Mouse (Mus musculus): ENCODE measurements around the gene Sec1. TPM values are rescaled to one million over a fixed set of nuclear protein-coding genes. Genes with fewer than 3 reads are reported as not detected.

Gene Sec1
- polyA plus RNA-seq, 1 experiment: 0.14 TPM

DNA sequence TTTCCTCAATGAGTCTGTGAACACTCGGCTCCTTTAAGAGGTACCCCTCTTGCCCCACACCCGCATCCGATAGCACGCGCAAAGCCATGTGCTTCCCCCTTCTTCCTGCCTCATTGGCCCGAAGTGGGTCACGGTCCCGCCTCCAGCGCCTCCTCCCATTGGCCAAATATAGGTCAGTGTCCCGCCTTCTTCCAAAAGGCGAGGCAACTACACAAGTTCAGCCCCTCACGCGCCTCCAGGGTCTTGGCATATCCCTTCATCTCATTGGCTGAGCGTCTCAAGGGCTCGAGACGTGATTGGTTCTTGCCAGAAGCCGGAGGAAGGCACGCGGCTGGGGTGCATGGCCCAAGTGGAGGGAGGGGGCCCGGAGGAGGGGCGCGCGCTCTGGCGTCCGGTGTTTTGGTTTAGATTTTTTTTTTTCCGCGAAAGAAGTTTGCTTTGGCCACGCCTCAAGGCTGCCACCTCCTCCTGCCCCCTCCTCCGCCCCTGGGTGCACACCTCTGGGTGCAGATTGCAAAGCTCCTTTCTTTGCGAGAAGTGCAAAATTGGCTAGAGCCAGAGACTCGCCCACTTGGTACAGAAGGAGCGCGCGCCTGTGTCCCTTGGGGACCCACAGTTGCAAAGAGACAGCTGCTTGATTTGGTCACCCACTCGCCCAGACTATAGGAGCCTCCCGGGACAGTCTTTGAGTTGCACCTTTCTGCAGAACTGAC is 10.7 kb upstream of the Sec1 start, which contains the start of gene Dbp:
TSS of gene Dbp (plus strand) at position 359 of the 713 bp plus-strand sequence.
- DNase-seq (ENCODE audit: low spot score): peak; percentile 90

DNA sequence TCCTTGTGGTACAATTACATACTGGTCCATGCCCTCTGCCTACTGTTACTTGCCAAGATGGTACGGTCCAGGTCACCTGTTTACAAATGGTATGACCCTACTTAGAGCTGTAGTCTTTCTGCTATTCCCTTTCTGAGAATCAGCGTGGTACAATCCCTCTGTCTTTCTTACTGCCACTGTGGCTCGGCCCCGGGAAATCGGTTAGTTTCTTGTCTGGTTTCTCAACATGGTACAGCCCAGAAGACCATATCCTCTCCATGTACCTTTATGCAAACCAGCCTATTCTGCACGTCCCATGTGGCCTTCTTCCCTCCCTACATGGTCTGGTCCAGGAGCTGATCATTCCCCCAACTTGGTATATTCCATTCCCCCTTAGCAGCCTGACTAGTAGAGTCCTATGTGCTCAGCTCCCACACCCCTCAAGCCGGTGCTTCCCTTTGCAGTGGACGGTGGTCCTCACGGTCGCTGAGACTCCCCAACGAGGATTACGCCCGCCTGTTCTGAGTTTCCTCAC is 9.9 kb upstream of the Sec1 start:
- DNase-seq (ENCODE audit: low spot score): no peak

DNA sequence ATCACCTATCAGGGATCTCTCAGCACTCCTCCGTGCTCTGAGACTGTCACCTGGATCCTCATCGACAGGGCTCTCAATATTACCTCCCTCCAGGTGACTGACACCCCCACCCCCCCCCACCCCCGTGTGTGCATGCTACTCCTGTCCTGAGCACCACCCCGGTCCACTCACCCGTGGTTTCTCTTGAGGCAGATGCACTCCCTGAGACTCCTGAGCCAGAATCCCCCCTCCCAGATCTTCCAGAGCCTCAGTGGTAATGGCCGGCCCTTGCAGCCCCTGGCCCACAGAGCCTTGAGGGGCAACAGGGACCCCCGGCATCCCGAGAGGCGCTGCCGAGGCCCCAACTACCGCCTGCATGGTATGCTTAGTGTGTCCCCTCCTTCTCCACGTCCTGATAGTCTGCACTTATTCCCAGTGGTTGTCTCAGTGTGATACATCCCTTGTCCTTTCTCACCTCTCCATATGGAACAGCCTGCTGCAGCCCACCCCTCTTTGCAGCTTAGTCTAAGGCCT is 9.4 kb upstream of the Sec1 start:
- no peak for DNase-seq (ENCODE audit: low spot score)

DNA sequence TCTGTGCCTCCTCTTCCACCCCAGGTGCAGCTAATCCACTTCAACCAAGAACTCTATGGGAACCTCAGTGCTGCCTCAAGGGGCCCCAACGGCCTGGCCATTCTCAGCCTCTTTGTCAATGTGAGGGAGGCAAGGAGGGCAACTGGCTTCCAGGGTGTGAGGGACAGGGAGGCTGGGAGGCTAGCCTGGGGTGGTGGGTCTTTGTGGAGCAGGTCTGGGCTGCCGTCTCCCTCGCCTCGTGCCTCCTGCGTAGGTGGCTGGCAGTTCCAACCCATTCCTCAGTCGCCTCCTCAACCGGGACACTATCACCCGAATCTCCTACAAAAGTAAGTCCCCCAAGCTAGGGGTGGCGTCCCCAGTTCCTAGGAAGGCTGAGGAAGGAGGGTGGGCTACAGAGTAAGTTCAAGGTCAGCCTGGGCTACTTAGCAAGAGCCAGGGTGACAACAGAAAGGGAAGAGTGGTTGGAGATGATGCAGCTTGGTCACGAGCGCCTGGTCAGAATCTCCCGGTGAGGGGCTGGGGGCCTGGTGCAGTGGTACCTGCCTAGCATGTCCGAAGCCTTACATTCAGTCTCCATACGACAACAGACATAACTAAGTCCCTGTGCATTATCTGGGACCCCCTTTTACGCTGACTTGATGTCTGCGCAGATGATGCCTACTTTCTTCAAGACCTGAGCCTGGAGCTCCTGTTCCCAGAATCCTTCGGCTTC is 8.8 kb upstream of the Sec1 start:
- no peak for DNase-seq (ENCODE audit: low spot score)

DNA sequence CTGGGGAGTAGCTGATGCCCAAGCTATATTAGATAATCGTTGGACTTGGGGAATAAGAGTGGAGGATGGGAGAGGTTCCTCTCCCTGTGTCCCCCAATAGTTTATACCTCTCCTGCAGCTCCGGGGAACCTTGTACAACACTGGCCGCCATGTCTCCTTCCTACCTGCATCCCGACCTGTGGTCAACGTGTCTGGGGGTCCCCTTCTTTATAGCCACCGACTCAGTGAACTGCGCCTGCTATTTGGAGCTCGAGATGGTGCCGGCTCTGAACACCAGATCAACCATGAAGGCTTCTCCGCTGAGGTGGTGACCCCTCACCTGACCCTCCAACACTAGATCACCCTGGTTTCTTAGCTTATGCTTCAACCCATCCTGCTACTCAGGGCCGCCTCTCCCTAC is 8.1 kb upstream of the Sec1 start:
- no peak for DNase-seq (ENCODE audit: low spot score)

DNA sequence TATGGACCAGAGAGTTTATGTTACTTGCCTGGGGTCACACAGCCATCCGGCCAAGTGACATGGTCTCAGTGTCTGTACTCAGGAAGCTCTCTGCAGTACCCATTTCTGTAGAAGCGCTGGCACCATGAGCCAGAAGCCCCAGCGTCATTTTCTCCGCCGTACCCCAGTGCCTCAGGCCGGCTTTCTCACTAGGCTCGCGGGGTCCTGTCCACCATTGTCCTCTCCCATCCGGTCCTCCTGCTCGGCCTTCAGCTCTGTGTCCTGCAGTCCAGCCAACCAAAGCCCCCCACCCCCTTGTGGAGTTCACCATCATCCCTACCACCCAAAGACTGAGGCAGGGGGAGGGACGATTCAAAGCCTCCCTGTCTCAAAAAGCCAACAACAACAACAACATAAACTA is 7.4 kb upstream of the Sec1 start:
- DNase-seq (ENCODE audit: low spot score): no peak

DNA sequence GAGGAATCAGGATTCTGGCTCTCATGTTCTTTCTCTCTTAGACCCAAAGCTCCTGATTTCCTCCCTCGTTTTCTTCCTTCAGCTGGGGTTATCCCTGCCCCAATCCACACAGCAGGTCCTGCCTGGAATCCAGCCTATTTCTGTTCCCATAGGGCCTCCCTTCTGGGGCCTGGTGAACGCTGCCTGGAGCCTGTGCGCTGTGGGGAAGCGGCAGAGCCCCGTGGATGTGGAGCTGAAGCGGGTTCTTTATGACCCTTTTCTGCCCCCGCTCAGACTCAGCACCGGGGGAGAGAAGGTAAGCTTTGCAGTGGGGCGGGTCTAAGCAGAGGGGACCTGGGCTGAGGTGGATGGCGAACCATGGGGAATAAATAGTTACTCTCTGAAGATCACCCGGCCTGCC is 6.9 kb upstream of the Sec1 start:
- no peak for DNase-seq (ENCODE audit: low spot score)

DNA sequence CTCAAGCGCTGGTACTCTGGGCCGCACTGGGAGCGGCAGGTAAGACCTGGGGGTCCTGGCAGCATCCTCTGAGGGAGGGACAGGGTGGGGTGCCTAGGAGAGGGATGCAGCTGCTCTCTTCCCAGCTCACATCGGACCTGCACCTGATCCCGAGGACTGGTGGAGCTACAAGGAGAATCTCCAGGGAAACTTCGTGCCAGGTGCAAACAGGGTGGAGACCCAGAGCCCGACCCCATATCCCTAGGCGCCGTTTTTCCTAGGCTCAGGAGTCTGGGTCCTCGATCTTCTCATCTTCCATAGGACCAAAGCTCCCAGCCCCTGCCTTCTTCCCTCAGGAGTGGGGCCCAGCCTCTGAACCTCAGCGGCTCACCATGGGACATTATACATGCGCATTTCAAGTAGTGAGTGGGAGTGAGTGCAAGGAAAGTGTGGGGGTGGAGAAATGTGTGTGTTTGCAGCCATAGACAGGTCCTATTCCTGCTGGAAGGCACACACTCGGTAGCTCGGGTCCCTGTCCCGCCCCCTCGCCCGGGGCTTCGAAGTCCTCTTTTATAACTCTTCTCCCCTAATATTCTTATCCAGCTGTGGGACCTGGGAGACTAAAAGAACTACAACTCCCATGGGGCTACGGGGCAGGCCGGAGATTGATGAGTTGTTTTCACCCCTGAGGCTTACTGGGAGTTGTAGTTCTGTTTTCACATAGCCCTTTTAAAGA is 6.3 kb upstream of the Sec1 start:
- DNase-seq (ENCODE audit: low spot score): no peak

DNA sequence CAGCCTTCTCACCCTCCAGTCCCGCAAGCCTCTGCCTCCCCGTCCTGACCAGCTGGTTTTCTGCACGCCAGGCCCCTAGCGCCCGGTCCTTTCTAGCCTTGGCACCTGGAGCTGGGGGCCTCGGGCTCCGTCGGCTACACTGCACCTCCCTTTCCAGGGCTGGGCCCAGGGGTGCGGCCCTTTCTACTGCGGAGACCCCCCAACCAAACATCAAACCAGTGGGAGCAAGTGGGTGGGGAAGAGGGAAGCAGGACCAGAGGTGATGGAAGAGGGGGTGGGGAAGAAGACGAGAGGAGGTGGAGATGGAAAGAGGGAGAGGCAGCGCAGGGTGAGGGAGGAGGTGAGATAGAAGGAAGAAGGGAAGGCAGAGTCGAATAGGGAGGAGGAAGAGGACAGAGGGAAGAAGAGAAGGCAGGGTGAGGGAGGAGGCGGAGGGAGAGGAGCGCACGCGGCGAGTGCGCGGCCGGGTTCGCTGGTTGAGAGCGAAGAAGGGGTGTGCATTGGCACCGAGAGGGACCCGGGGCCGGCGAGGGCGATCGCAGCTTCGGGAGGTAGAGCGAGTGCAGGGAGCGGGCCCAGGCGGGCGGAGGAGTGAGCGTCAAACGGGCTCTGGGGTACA is 5.4 kb upstream of the Sec1 start, which contains the start of gene Car11:
TSS of gene Car11 (plus strand) at position 321 of the 619 bp plus-strand sequence.
- no peak for DNase-seq (ENCODE audit: low spot score)

DNA sequence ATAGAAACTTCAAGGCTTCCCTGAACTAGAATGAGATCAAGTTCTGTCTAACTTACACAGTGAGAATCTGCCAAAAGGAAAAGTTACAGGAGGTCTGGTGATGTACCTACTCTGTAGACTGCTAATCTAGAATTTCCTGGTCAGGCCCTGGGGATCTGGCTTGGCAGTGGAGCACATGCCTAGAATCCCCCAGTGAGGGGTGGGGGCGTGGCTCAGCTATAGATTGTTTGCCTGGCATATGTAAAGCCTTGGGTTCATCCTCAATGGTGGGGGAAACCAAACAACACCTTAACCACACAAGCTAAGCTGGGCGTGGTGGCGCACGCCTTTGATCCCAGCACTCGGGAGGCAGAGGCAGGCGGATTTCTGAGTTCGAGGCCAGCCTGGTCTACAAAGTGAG is 3.7 kb upstream of the Sec1 start:
- no peak for DNase-seq (ENCODE audit: low spot score)

DNA sequence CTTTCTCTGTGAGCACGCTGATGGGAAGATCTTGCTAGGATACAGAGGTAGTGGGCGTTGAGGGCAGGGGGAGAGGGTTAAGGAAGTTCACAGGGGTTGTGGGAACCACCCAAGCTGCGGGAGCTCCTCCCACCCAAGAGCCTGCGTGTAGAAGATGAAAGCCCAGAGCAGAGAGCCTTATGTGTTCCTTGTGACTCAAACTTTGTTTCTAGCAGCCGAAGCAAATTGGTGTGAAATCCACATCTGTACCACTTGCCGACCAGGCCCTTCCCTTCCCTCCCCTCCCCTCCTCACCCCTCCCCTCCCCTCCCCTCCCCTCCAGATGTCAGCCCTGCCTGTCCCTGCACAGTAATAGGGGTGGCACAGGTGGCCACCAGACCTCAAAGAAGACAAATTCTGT is 896 bp upstream of the Sec1 start:
- no peak for DNase-seq (ENCODE audit: low spot score)

DNA sequence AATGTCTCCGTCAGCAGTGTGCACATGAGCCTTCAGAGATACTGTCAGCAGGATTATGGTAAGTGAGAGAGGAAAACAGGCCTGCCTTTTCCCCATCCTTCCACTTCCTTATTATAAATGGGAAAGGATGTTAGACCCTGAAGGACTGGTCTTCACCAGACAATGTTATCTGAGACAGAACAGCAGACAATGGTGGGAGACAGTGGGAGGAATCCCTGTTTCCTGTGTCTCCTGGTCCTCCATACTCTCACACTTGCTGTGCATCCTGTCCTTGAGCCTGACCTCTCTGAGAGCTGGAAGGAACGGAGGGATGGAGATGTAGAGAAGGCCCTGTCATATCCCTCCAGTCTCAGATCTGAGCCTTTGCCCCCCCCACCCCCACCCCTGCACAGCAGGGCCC is 1.8 kb downstream of the Sec1 start:
- no peak for DNase-seq (ENCODE audit: low spot score)

DNA sequence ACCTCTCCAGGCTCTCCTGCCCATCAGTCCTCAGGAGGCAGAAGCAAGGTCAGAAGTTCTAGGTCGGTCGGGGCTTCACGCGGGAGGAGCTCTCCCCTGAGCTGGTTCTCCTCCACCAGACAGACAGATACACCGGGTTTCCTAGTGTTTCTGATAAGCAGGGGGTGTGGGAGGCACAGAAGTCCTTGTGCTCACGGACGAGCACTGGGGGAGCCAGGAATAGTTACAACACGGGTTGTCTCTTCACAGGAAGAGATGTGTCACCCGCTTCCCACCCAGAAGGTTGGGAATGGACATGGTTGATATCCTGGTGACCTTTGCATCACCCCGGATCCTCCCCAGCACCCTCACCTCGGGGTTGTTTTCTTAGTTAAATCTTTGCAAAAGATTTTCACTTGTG is 4.4 kb downstream of the Sec1 start:
- no peak for DNase-seq (ENCODE audit: low spot score)

DNA sequence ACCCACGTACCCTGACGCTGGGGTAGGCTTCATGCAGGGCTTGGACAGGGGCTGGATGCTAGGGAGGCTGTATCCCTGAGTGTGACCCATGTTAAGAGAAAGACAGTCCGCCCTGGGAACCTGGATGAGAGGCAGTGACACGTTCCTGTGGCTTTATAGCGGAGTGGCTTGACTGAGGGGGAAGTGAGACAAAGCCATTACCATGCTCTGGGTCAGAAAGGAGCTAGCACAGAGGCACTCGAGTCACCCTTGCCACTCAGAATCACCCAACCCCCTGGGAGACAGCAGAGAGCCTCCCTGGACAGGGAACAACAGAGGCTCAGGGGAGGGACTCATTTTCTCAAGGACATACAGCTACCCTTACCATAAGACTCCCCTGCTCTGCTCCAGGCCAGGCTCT is 5.1 kb downstream of the Sec1 start:
- no peak for DNase-seq (ENCODE audit: low spot score)

DNA sequence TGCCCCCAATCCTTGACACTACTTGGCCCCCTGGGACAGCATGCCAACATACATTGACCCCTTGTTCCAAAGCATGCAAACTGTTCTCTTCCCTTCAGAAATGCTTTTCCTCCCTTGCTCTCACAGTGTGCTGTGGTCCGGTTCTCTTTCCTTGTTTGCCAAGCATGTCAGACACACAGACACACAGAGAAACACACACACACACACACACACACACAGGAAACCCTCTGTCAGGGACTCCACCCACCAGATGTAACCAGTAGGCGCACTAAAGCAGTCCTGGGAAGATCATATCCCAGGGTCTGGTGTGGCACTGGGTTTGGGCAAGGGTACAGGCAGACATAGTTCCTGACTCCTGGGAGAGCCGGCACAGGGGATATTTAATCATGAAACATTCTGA is 7.4 kb downstream of the Sec1 start:
- DNase-seq (ENCODE audit: low spot score): no peak

DNA sequence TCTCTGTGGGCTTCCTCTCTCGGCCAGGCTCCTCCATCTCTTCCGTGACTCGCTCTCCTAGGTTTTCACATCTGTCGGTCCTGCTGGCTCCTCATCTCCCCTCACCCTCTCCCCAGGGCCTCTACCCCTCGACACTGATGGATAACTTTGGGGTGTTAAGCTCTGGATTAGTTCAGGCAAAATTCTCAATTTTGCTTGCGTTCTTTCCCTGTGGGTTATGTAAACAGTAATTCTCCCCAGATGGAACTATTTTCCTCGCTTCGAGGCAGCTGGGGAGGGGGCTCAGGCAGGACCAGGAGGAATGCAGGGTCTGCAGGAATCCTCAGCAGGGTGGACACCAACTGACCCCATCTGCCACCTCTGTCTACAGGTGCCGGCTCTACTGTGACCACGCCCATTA is 8.4 kb downstream of the Sec1 start:
- DNase-seq (ENCODE audit: low spot score): no peak

DNA sequence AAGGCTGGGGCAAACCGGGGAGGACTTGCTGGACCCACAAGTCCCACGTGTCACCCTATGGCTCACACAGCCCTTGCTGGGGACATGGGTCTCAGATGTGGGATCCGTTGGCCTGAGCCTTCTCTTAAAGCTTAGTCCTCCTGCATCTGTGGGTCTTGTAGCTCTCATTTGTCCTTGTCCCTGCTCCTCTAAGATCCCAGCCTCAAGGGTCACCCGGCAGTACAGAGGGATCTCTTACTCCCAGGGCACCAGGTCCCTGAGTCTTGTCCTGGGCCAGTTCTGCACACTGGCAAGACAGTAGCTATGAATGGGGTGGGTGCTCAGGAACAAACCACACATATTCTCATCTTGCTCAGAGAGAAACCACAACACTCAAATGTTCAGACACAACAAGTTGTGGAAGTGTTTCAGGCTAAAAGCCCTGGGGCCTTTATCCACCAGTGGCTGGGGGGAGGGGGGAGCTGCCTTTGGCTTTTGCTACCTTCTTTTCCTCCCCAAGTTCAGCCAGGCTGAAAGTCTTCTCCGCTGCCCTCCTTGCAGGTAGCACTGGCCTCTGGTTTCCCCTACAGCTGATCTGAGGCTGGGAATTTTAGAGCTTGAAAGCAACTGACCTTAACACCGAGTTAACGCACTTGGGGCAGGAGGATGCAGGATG is 10.7 kb downstream of the Sec1 start, which contains the start of gene Ntn5:
TSS of gene Ntn5 (plus strand) at position 627 of the 655 bp plus-strand sequence.
- no peak for DNase-seq (ENCODE audit: low spot score)

DNA sequence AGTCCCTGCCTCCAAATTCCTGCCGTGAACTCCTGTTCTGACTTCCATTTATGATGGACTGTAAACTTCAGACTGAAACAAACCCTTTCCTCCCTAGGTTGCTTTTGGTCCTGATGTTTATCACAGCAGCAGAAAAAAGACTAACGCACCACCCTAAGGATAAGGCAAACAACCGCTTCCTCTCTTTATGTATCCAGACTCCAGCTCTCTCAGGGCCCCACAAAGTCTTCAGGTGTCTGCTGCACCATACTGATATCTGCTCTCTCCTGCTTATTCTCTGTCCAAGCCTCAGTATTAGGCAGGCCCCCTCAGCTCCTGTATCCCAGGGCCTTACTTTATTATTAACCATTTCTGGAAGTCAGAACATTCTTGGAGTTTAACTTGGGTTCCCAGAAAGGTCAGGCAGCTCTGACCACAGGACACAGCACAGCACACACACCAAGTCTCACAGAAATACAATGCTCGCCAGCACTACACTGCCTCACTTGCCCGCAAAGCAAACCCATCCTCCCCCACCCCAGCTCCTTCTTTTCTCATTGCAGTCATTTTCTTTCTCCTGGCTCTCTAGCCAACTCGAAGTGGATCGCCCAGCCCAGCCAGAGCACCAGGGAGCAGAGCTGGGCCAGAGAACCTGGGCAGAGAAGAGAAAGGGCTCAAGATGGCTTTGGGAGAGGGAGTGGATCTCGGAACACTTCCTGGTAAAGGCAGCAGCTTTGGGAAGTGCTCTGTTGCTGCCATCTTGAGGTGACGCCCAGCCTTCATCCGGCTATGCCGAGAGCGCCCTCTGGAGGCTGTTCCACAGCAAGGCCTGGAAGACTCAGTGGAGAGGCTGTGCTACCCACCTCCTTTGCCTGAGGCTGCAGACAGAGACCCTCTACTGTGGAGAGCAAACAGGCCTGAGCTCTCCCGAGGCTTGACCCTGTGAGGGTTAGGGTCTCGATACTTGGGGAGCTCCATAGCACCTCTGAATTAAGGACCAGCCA is 11.8 kb downstream of the Sec1 start:
- peak; percentile 73 for DNase-seq (ENCODE audit: low spot score)

DNA sequence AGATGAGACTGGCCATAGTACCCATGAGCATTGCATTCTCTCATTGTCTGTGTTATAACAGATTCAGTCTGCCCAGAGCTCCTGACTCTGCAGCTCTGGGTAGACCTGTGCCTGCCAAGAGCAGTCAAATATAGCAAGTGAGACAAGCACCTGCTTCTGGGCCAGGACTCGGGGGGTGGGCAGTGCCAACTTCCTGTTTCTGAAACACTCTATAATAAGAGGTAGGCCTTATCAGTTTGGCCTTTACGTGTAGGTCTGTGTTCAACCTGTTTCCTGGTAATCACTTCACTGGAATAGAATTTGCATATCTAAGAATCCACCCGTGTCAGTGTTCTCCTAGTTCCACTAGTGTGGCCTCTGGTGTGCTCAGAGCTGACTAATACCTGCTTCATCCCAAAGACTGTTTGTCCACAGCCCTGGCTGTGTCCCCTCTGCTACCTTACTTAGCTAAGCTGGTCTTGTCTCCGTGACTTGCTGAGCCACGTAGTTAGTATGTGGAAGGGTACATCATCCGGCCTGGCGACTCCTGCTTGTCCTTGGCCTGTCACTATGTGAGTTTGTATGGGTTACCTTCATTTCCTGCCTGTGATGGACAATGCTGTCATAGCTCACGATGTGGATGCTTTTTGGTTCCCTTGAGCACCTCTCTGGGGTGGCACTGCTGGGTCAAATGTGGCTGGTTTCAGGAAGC is 13.0 kb downstream of the Sec1 start:
- no peak for DNase-seq (ENCODE audit: low spot score)
